Mouse (Mus musculus) heart, adult 10 weeks (tissue): ENCODE results near the gene Rhou. TPM values are rescaled to one million over a fixed set of nuclear protein-coding genes. Genes with fewer than 3 reads are reported as not detected.

Experiments used
- polyA plus RNA-seq: library from polyadenylated mRNA; stranded (reverse); fragments of 350-450 nt; fragmentation: Illumina TruSeq; extraction: RNeasy Lipid Tissue Mini Kit (QIAGEN cat#74804); gene quantifications from one replicate; pipeline ENCODE4 v1.2.3, GENCODE M21; 2014; ENCODE audit warnings: low read depth, low replicate concordance

Rhou gene
- polyA plus RNA-seq: 5.7 TPM

GRCm38 (mm10) chr8:123653308-123653993 is at the start of gene Rhou:
Gene Rhou (plus strand): TSS chr8:123653929.

Other genes starting within 250 kb of the Rhou start
- gene Mc1r, start 246.8 kb upstream of the Rhou start, polyA plus RNA-seq: not detected
- gene Tubb3, start 242.5 kb upstream of the Rhou start, polyA plus RNA-seq: 1.1 TPM
- 50.7 TPM for gene Def8, start 230.4 kb upstream of the Rhou start, polyA plus RNA-seq
- 36.9 TPM for gene Afg3l1, start 176.0 kb upstream of the Rhou start, polyA plus RNA-seq
- not detected for gene Dbndd1, start 138.5 kb upstream of the Rhou start, polyA plus RNA-seq
- 6.7 TPM for gene Gas8, start 135.1 kb upstream of the Rhou start, polyA plus RNA-seq
- gene Rab4a, start 152.1 kb downstream of the Rhou start, polyA plus RNA-seq: 4.2 TPM
- 0.37 TPM for gene Ccsap, start 206.3 kb downstream of the Rhou start, polyA plus RNA-seq
- gene Acta1, start 240.8 kb downstream of the Rhou start, polyA plus RNA-seq: 202 TPM